Mouse (Mus musculus) forebrain, embryonic 14.5 days (tissue): ENCODE data around the gene Fam172a. TPM values are rescaled to one million over a fixed set of nuclear protein-coding genes. Genes with fewer than 3 reads are reported as not detected.

Experiments
- ATAC-seq: fragments of 200-750 bp; cut with Nextera tagmentation; 2 replicates; pipeline ENCODE4 v1.8.0; 2017; ENCODE audit warnings: mild to moderate bottlenecking, moderate library complexity
- DNase-seq: peaks from one replicate; pipeline ENCODE4 v3.0.0-alpha.2; 2015; ENCODE audit warnings: low spot score
- H3K27ac ChIP-seq: fragments of 300-500 bp; sonication (generic); 2 replicates; pipeline ENCODE4 v1.5.1; 2014; ENCODE audit warnings: low read depth, mild to moderate bottlenecking, control low read depth, low read length, moderate library complexity
- H3K27me3 ChIP-seq: fragments of 300-500 bp; sonication (generic); replicated peaks from 2 replicates; pipeline ENCODE4 v1.6.1; 2014; ENCODE audit warnings: low read length, control low read depth, mixed read lengths; ENCODE audit not compliant: control insufficient read depth, insufficient read depth
- H3K36me3 ChIP-seq: fragments of 300-500 bp; sonication (generic); 2 replicates; pipeline ENCODE4 v1.6.1; 2014; ENCODE audit warnings: low read length, control low read depth; ENCODE audit not compliant: control insufficient read depth, insufficient read depth
- H3K4me1 ChIP-seq: fragments of 300-500 bp; sonication (generic); 2 replicates; pipeline ENCODE4 v1.6.1; 2014; ENCODE audit warnings: antibody characterized with exemption, low read length, control low read depth; ENCODE audit not compliant: control insufficient read depth, insufficient read depth
- H3K4me2 ChIP-seq: fragments of 300-500 bp; sonication (generic); 2 replicates; pipeline ENCODE4 v1.6.1; 2014; ENCODE audit warnings: mild to moderate bottlenecking, control low read depth, low read length
- H3K4me3 ChIP-seq: fragments of 300-500 bp; sonication (generic); 2 replicates; pipeline ENCODE4 v1.5.1; 2014; ENCODE audit warnings: low read depth, low read length, control low read depth
- H3K9ac ChIP-seq: fragments of 300-500 bp; sonication (generic); 2 replicates; pipeline ENCODE4 v1.6.1; 2014; ENCODE audit warnings: mild to moderate bottlenecking, low read length, control low read depth, moderate library complexity
- H3K9me3 ChIP-seq: fragments of 300-500 bp; sonication (generic); replicated peaks from 2 replicates; pipeline ENCODE4 v1.6.1; 2016; ENCODE audit warnings: low read length, control low read depth, mixed read lengths; ENCODE audit not compliant: control insufficient read depth
- WGBS: fragments of 180-500 bp; shearing (Covaris S2); extraction: QIAGEN DNeasy Blood & Tissue Kit; methylation state at CpG from one replicate; pipeline ENCODE4 v1.1.7; 2014; 5-methylcytosine and 5-hydroxymethylcytosine counted together
- polyA plus RNA-seq: library from polyadenylated mRNA; unstranded; fragments of >200 nt; fragmentation: Nextera tagmentation; extraction: Ambion mirVana; gene quantifications from 2 replicates; pipeline ENCODE4 v1.2.1, GENCODE M21; 2014

Fam172a gene
- polyA plus RNA-seq, 1 experiment from 2014 or later, result 49.5 TPM

DNA sequence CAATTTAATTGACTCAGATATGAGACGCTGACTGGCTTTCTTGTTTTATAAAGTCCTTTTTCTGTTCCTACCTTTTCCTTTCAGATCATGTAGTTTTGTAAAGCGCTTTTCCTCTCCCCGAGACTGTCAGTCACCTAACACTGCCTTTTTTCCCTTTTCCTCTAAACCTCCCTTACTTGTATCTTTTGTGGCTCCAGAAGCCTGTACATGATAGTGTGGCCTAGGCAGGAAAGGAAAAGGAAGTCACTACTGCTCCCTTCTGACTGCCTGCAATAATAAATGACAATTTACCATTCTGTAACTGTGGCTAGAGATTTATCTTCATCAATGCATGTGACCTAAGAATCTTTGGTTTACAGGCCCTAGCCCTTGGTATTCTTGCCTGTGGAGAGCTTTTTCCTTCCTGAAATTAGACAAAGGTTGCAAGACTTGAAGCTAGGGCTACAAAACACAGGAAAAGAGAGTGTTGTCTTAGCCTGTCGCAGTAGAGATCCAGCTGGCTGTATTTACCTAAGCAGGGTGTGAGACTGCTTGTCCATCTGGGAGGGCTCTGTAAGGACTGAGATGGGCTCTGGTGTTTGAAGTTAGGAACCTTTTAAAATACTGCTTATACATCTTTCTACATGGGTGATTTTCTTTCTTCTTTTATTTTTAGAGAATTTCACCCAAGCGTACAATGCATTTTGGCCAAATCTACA lies 289.5 kb downstream of the Fam172a start:
- no peak overlapping the region for H3K9ac ChIP-seq
- H3K27ac ChIP-seq, result peak overlapping the region; percentile 49; the same call in 1 of the 2 replicates
- no peak for DNase-seq
- ATAC-seq, result peak; percentile 64
- no peaks in the 10 kb centered on the region for H3K9me3 ChIP-seq
- H3K4me2 ChIP-seq, result no peak overlapping the region
- H3K4me3 ChIP-seq, result no peak overlapping the region
- no peaks in the 10 kb centered on the region for H3K4me1 ChIP-seq
- 84% methylated on average over 5 of the region's 5 CpGs for WGBS
- H3K36me3 ChIP-seq, result no peaks in the 10 kb centered on the region
- H3K27me3 ChIP-seq, result no peaks in the 10 kb centered on the region

DNA sequence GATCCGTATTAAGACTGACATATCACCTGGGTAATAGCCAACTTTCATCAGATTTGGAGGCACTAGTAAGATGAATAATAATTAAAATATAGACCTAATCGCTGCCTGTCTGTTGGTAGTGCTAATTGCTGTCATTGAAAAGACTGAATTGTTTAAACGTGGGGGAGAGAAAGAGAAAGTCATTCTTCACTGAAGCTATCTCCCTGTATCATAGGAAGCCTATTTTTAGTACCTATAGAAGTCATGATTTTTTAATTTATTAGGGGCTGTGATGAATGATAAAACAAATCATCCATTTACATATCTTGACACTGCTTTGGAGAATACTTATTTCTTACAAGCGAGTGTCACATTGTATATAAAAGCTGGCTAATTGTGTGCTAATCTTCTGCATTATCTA lies 302.8 kb downstream of the Fam172a start:
- Histone ChIP-seq H3K9me3 (no peaks in the 10 kb centered on the region), H3K4me3 (no peak overlapping the region), H3K27me3 (no peaks in the 10 kb centered on the region), H3K4me1 (0 out of 2 replicates have a peak, but pooled peaks cover 3% of the 10 kb centered on the region), H3K9ac (no peak overlapping the region), H3K27ac (no peak overlapping the region), H3K36me3 (no peaks in the 10 kb centered on the region), H3K4me2 (no peak overlapping the region)
- DNase-seq (peak; percentile 24), ATAC-seq (peak; percentile 40)
- 38% methylated on average over 4 of the region's 4 CpGs for WGBS

DNA sequence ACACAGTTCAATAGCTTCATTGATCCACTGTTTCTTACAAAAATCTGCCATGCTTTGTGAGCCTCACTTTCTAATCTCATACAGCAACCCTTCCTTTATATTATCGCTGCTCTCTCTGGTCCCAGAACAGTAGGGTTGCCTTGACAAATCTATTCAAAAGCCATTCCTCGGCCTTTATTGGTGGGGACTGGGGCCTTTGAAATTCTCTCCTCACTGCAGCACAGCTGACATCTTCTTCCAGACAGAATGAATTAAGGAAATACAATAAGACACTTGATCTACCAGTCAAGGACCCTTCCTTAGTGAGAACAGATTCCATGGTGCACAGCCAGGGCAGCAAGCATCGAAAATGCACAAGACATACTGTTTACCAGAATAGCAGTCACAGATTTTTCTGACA lies 303.5 kb downstream of the Fam172a start:
- no peaks in the 10 kb centered on the region for H3K36me3 ChIP-seq
- 6% methylated on average over 3 of the region's 3 CpGs for WGBS
- DNase-seq, result peak; percentile 58
- no peaks in the 10 kb centered on the region for H3K9me3 ChIP-seq
- H3K4me2 ChIP-seq, result no peak overlapping the region
- H3K4me1 ChIP-seq, result 0 out of 2 replicates have a peak, but pooled peaks cover 3% of the 10 kb centered on the region
- H3K9ac ChIP-seq, result no peak overlapping the region
- H3K4me3 ChIP-seq, result no peak overlapping the region
- peak overlapping the region; percentile 40; the same call in 1 of the 2 replicates for H3K27ac ChIP-seq
- no peaks in the 10 kb centered on the region for H3K27me3 ChIP-seq
- ATAC-seq, result peak; percentile 78

DNA sequence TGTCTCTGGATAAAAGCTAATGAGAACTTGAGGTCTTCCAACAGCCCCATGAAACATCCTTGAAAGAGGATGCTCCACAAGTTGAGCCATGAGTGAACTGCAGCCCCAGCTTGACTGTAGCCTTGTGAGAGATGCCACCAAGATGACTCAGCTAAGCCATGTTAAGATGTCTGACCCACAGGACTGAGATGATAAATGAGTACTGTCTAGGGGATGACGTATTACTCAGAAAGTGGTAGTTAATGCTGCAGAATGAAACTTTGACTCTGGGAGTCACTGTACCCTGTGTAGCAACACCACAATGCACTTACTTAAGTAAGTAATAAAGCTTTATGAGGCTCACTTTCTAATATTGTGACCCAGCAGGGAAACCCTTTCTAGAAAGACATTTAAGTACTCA lies 308.3 kb downstream of the Fam172a start:
- H3K36me3 ChIP-seq, result no peaks in the 10 kb centered on the region
- no peak overlapping the region for H3K27ac ChIP-seq
- DNase-seq (no peak), ATAC-seq (no peak)
- 0 out of 2 replicates have a peak, but pooled peaks cover 3% of the 10 kb centered on the region for H3K4me1 ChIP-seq
- no peaks in the 10 kb centered on the region for H3K9me3 ChIP-seq
- H3K4me2 ChIP-seq, result no peak overlapping the region
- H3K27me3 ChIP-seq, result no peaks in the 10 kb centered on the region
- no peak overlapping the region for H3K4me3 ChIP-seq
- 96% methylated on average over 1 of the region's 1 CpGs for WGBS
- no peak overlapping the region for H3K9ac ChIP-seq

DNA sequence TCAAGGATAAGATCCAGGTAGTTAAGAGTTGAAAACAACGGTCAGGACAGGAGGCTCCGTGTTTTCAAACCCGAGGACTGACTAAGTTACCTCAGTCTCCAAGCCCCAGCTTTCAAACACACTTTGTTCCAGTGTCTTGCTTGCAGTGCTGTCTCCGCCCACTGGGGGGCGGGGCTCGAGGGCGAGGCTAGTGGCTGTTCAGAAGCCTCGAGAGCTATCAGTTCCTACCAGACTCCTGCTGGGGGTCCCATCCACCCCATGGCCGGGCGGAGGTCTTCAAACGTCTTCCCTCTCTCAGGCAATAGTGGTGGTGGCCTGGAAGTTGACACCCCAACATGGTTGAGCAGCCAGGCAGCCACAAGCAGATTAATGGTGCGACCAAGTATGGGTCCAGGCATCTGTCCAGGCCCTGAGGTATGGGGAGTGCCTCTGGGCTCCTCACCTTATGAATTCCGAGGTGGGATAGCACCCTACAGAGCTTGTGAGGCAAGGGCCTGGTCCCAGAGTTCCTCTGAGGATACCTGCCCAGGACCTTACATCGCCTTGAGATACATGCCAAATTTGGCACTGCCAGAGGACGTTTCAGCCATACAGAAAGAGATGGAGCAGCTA lies 323.0 kb downstream of the Fam172a start, which contains the start of gene Pou5f2:
Pou5f2 (plus strand) TSS at position 220 of the 612 bp plus-strand sequence.
- DNase-seq (no peak), ATAC-seq (0 out of 2 replicates have a peak, but pooled peaks have one; percentile 29)
- Histone ChIP-seq H3K9ac (no peak within 1 kb of the TSS), H3K27me3 (no peaks in the 10 kb centered on the region), H3K27ac (no peak within 1 kb of the TSS), H3K9me3 (no peaks in the 10 kb centered on the region), H3K4me3 (no peak within 1 kb of the TSS), H3K36me3 (no peaks in the 10 kb centered on the region), H3K4me2 (no peak within 1 kb of the TSS), H3K4me1 (no peaks in the 10 kb centered on the region)
- 58% methylated on average over 15 of the region's 15 CpGs for WGBS

DNA sequence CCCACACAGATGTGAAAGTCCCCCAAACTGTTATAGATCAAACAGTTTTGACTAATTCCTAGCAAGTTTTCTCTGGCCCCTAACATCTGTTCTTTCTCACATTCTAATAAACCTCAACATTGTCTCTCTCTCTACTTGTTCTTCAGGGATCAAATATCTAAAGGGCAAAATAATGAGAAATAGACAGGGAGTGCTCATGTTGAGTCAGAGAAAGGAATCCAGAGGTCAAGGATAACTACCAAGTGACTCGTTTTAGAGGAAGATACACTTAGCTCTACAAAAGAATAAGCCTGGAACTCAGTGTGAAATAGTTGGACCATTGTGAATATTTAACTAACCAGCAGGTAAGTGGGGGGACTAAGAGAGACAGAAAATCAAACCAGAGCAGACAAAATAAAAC lies 331.0 kb downstream of the Fam172a start:
- Histone ChIP-seq H3K4me3 (no peak overlapping the region), H3K4me1 (no peaks in the 10 kb centered on the region), H3K27me3 (no peaks in the 10 kb centered on the region), H3K9me3 (no peaks in the 10 kb centered on the region), H3K4me2 (no peak overlapping the region), H3K27ac (no peak overlapping the region), H3K36me3 (no peaks in the 10 kb centered on the region), H3K9ac (no peak overlapping the region)
- no peak for ATAC-seq
- 60% methylated on average over 1 of the region's 1 CpGs for WGBS
- no peak for DNase-seq

DNA sequence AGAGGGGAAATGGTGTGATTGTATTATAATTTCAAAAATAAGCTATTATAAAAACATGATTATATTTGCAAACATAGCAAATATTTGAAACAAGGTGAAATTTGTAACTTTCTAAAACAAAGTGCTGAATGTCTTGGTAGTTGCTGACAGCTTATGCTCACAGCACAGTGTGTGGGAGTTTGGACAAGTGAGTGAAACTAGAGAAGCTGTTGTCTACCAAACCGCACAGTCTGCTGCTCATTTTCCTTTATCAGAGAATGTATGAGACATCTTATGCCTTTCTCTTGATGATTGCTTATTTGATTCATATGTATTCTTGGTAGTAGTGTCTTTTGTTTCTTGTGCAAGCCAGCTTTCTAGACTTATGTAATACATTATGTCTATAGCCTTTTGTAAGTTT lies 335.4 kb downstream of the Fam172a start:
- H3K4me1 ChIP-seq, result no peaks in the 10 kb centered on the region
- no peak for DNase-seq
- H3K9ac ChIP-seq, result no peak overlapping the region
- H3K36me3 ChIP-seq, result no peaks in the 10 kb centered on the region
- H3K9me3 ChIP-seq, result no peaks in the 10 kb centered on the region
- 85% methylated on average over 1 of the region's 1 CpGs for WGBS
- H3K27ac ChIP-seq, result no peak overlapping the region
- no peak overlapping the region for H3K4me3 ChIP-seq
- no peak for ATAC-seq
- H3K4me2 ChIP-seq, result no peak overlapping the region
- H3K27me3 ChIP-seq, result no peaks in the 10 kb centered on the region

DNA sequence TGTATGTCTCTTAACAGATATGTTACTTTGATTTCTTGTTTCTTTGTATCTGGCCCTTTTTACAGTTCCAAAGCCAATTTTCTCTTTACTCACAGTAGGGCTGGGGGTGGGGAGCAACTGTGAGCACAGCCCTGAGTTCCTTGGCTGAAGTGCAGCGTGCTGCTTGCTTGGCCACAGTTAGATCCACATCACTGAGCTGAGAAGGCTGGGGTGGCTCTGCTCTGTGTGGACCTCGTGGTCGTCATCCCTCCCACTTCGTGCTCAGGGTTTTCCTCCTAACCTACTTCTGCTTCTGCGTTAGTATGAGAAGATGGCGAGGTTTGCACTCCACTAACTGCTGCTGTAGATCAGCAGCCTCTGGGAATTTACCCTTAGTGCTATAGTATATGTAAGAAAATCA lies 341.4 kb downstream of the Fam172a start:
- no peaks in the 10 kb centered on the region for H3K4me1 ChIP-seq
- no peak for ATAC-seq
- H3K36me3 ChIP-seq, result no peaks in the 10 kb centered on the region
- H3K27ac ChIP-seq, result no peak overlapping the region
- no peaks in the 10 kb centered on the region for H3K27me3 ChIP-seq
- DNase-seq, result no peak
- H3K9ac ChIP-seq, result no peak overlapping the region
- 82% methylated on average over 6 of the region's 6 CpGs for WGBS
- no peak overlapping the region for H3K4me2 ChIP-seq
- H3K9me3 ChIP-seq, result no peaks in the 10 kb centered on the region
- no peak overlapping the region for H3K4me3 ChIP-seq

DNA sequence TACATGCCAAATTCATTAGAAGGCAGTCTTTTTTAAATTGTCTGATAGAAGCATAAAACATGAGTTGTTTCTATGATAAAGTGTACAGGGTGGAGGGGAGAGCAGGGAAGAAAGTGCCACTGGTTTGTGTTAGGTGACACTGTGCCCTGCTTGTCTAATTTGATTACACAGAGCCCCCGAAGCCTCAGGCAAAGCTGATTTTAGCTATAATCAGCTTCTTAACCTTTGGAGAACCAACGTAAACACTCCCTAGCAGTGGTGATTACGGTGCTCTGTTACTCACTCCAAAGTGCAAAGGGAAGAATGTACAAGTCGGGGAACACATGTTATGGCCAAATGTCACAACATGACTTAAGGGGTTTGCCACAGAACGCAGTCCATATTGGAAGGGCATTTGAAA lies 343.3 kb downstream of the Fam172a start:
- H3K4me2 ChIP-seq, result no peak overlapping the region
- no peak overlapping the region for H3K9ac ChIP-seq
- H3K9me3 ChIP-seq, result no peaks in the 10 kb centered on the region
- ATAC-seq (no peak), DNase-seq (no peak)
- WGBS, result 68% methylated on average over 5 of the region's 5 CpGs
- H3K4me3 ChIP-seq, result no peak overlapping the region
- H3K27me3 ChIP-seq, result no peaks in the 10 kb centered on the region
- H3K4me1 ChIP-seq, result no peaks in the 10 kb centered on the region
- no peak overlapping the region for H3K27ac ChIP-seq
- no peaks in the 10 kb centered on the region for H3K36me3 ChIP-seq
